Mouse (Mus musculus) small intestine, adult 2 months (tissue): ENCODE measurements around the gene Trp53.

Source experiments
- CTCF ChIP-seq: fragments of 200-500 bp; IDR thresholded peaks from 2 replicates; pipeline ENCODE4 v1.5.1; 2012; ENCODE audit warnings: low read depth, mild to moderate bottlenecking, control low read depth, inconsistent platforms, low read length, moderate library complexity, mixed read lengths; ENCODE audit not compliant: insufficient replicate concordance, insufficient read length; ENCODE audit errors: extremely low read depth
- POLR2A ChIP-seq: fragments of 200-500 bp; IDR thresholded peaks from 2 replicates; pipeline ENCODE4 v1.6.1; 2012; ENCODE audit warnings: low read depth, mild to moderate bottlenecking, control low read depth, inconsistent platforms, low read length, moderate library complexity

DNA sequence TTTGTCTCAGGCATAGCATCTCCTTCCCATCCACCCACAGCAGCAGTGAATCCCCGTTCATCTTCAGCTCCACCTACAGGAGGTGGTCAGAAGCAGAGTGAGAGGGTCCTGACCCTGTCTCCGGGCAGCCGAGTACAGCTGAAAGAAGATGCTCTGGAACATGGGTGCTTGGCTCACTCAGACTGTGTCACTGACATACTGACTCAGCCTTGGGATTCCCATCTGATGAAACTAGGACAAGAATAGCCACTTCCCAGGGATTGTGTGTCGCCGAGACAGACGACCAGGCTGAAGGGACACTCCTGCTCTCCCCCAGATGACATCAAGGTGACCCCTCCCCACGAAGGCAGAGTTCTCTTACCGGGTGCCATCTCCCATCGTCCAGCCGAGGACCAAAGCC lies 36.6 kb downstream of the Trp53 start:
- TF ChIP-seq CTCF (no peak), POLR2A (no peak)
